Mouse (Mus musculus) spleen, postnatal 4 days (tissue): Measurements from ENCODE around the gene Abcb9.
A peak's percentile ranks its signal among the peaks of the same experiment; 100 is the strongest.
"Not testable (repeated sequence)": the region's sequence is repeated elsewhere in the genome, so short reads cannot be mapped to it uniquely, and the experiment has no call there.

Source experiments
- DNase-seq, 2 experiments: peaks; one replicate each; pipeline ENCODE4 v3.0.0; 2022; ENCODE audit warnings: low spot score in 2 of 2

Abcb9 gene

GRCm38 (mm10) chr5:124059677-124060076 lies 35.9 kb downstream of the Abcb9 start:
- no peak for DNase-seq

GRCm38 (mm10) chr5:124058749-124059148 lies 36.8 kb downstream of the Abcb9 start:
- DNase-seq, result no peak

- DNase-seq, result no peak
Measured at GRCm38 (mm10) chr5:124056956-124057355, 38.6 kb downstream of the Abcb9 start.

- no peak for DNase-seq
Measured at GRCm38 (mm10) chr5:124056219-124056618, 39.4 kb downstream of the Abcb9 start.

GRCm38 (mm10) chr5:124052641-124053040 lies 43.0 kb downstream of the Abcb9 start:
- DNase-seq, result not testable (repeated sequence)

GRCm38 (mm10) chr5:124051899-124052491 lies 43.6 kb downstream of the Abcb9 start:
- DNase-seq, result peak; percentile 74 to 81

GRCm38 (mm10) chr5:124050095-124051050 lies 45.2 kb downstream of the Abcb9 start:
- DNase-seq, result peak; percentile 54 to 75

GRCm38 (mm10) chr5:124049249-124050045 lies 46.2 kb downstream of the Abcb9 start:
- no peak for DNase-seq

- DNase-seq, result no peak
Measured at GRCm38 (mm10) chr5:124046741-124047401, 48.7 kb downstream of the Abcb9 start.

GRCm38 (mm10) chr5:124045453-124046010 lies 50.1 kb downstream of the Abcb9 start:
- DNase-seq, result no peak

GRCm38 (mm10) chr5:124043999-124044398 lies 51.6 kb downstream of the Abcb9 start:
- DNase-seq, result no peak

GRCm38 (mm10) chr5:124043212-124043978 lies 52.2 kb downstream of the Abcb9 start:
- no peak for DNase-seq

GRCm38 (mm10) chr5:124041097-124041496 lies 54.5 kb downstream of the Abcb9 start:
- DNase-seq, result no peak

- DNase-seq, result no peak
Measured at GRCm38 (mm10) chr5:124039602-124040001, 56.0 kb downstream of the Abcb9 start.

- no peak for DNase-seq
Measured at GRCm38 (mm10) chr5:124036836-124037235, 58.8 kb downstream of the Abcb9 start.

- DNase-seq, result no peak
Measured at GRCm38 (mm10) chr5:124036341-124036740, 59.3 kb downstream of the Abcb9 start.

GRCm38 (mm10) chr5:124035806-124036205 lies 59.8 kb downstream of the Abcb9 start:
- DNase-seq, result no peak

- DNase-seq, result peak in 1 of 2 experiments; percentile 57
Measured at GRCm38 (mm10) chr5:124035406-124035805, 60.2 kb downstream of the Abcb9 start.

- no peak for DNase-seq
Measured at GRCm38 (mm10) chr5:124034471-124034870, 61.1 kb downstream of the Abcb9 start.

- DNase-seq, result peak; percentile 90 to 96
Measured at GRCm38 (mm10) chr5:124032001-124032508, 63.5 kb downstream of the Abcb9 start, which contains the start of gene Vps37b. Gene Vps37b (minus strand): TSS chr5:124032270.
